Mouse (Mus musculus) sigmoid colon, adult 10 weeks (tissue): ENCODE measurements around the gene Olfr9. TPM values are rescaled to one million over a fixed set of nuclear protein-coding genes. Genes with fewer than 3 reads are reported as not detected.

Source experiments
- polyA plus RNA-seq: library from polyadenylated mRNA; stranded (reverse); fragments of 350-450 nt; fragmentation: Illumina TruSeq; extraction: RNeasy Lipid Tissue Mini Kit (QIAGEN cat#74804); gene quantifications from one replicate; pipeline ENCODE4 v1.2.3, GENCODE M21; 2014; ENCODE audit warnings: low read depth, low replicate concordance

Olfr9 gene
- not detected for polyA plus RNA-seq

DNA sequence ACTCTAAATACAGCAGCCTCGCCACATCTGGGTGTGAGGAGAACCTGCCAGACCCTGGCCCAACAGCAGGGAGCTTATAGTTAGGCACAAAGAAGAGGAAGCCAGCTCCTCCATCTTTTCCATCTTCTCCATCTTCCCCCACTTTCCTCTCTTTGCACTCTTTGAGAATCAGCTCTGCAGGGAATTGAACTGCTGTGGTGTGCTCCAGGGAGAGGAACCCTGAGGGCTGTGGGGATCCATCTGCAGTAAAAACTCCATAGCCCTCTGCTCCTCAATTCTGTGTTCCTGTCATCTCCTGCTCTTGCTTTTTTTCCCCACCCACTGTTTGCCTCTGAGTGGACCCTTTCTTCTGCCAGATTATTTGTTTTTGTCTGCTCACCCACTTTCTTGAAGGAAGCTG, at the start of gene Olfr9:
Gene Olfr9, plus strand, starts transcription at position 301 of the 400 bp plus-strand sequence.

DNA sequence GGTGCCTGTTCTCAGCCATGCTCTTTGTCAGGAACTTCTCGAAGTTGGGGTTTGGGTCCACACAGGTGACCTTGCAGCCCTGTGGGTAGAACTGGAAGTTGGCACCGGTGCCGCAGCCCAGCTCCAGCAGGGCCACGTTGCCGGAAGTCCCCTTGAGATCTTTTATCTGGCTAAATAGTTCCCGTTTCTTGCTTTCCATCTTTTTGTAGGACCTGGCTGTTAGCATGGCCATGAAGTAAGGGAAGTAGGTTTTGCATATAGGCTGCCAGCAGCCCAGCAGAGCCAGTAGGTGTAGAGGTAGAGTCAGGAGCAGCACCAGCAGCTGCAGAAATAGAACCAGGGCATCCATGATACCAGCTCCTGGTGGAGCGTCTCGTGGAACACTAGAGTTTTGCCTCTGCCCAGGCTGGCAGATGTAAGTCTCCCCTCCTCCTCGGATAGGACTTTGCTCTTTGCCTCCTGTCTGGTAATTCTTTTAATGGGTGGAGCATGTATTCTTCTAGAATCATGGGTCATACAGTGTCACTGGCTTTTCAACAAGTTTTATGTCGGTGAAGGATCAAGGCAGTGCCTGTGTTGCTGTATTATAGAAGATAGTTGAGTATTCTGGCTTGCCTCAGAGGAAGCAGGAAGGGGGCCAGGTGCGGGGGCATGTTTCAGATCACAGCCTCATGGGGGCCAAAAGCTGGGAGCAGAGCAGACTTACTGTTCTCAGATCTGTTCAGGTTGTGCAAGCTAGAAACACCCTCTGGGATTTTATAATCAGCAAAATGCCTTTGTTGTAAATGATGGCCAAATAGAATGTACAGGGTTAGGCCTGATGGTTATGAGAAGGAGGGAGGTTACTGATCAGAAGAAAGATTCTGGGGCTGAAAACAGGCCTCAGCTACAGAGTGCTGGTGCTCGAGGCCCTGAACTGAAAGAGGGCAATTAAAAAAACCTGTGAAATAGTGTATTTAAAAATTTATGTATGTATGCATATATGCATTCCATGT, 28.3 kb upstream of the Olfr9 start, which contains the start of gene Mettl7b:
Gene Mettl7b, minus strand, starts transcription at position 399 of the 995 bp plus-strand sequence.

DNA sequence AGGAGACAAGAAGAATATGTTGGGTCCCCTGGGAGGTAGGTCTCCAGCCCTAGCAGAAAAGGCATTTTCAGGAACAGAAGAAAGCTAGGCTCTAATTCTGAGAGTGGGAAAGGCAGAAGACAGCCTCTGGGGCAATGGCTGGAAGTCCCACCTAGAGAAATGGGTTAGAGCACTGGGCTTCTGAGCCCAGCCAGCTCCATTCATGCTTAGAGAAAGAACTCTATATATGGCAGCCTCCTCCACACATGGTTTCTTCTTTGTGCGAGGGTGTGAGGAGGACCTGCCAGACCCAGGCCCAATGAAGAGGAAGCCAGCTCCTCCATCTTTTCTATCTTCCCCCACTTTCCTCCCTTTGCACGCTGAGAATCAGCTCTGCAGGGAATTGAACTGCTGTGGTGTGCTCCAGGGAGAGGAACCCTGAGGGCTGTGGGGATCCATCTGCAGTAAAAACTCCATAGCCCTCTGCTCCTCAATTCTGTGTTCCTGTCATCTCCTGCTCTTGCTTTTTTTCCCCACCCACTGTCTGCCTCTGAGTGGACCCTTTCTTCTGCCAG, 21.1 kb downstream of the Olfr9 start, which contains the start of gene Olfr763:
Gene Olfr763, plus strand, starts transcription at position 504 of the 554 bp plus-strand sequence.

DNA sequence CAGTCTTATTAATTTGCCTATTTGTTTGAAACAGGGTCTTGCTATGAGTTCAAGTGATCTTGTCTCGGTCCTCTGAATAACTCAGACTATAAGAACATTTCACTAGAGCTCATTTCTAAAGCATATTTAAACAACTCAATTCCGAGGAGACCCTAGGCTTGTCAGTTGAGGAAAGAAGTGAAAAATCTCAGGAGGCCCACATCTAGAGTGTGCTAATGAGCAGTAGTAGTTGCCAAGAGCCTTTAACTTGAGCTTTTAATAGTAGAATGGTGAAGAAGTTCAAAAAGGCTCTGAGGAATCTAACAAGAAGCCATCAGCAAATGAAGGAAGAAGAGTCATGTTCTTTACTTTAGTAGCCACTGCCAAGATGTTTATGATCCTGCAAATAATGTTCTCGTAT, 50.6 kb downstream of the Olfr9 start, which contains the start of gene Olfr764-ps1:
Gene Olfr764-ps1, minus strand, starts transcription at position 101 of the 400 bp plus-strand sequence.

Other genes starting within 250 kb of the Olfr9 start
- gene Dgka, start 244.6 kb upstream of the Olfr9 start, polyA plus RNA-seq, result 76.1 TPM
- 0.95 TPM for gene Pym1, start 241.5 kb upstream of the Olfr9 start, polyA plus RNA-seq
- gene Mmp19, start 198.5 kb upstream of the Olfr9 start, polyA plus RNA-seq, result 7.0 TPM
- gene Dnajc14, start 185.4 kb upstream of the Olfr9 start, polyA plus RNA-seq, result 61.1 TPM
- gene Tmem198b, start 185.1 kb upstream of the Olfr9 start, polyA plus RNA-seq, result 8.0 TPM
- 258 TPM for gene Sarnp, start 172.1 kb upstream of the Olfr9 start, polyA plus RNA-seq
- 259 TPM for gene Ormdl2, start 167.8 kb upstream of the Olfr9 start, polyA plus RNA-seq
- 2.7 TPM for gene Gdf11, start 97.7 kb upstream of the Olfr9 start, polyA plus RNA-seq
- gene Cd63, start 88.4 kb upstream of the Olfr9 start, polyA plus RNA-seq, result 777 TPM
- gene Rdh5, start 66.5 kb upstream of the Olfr9 start, polyA plus RNA-seq, result 3.9 TPM
- not detected for gene Bloc1s1, start 65.4 kb upstream of the Olfr9 start, polyA plus RNA-seq
- 4.2 TPM for gene Itga7, start 55.6 kb upstream of the Olfr9 start, polyA plus RNA-seq
- 20.4 TPM for gene Mettl7b, start 28.4 kb upstream of the Olfr9 start, polyA plus RNA-seq
- gene Olfr763, start 21.4 kb downstream of the Olfr9 start, polyA plus RNA-seq, result not detected
- gene Olfr764-ps1, start 50.5 kb downstream of the Olfr9 start, polyA plus RNA-seq, result not detected
- not detected for gene Olfr765, start 60.6 kb downstream of the Olfr9 start, polyA plus RNA-seq
- gene Olfr766-ps1, start 79.5 kb downstream of the Olfr9 start, polyA plus RNA-seq, result not detected
- not detected for gene Olfr767, start 93.5 kb downstream of the Olfr9 start, polyA plus RNA-seq
- not detected for gene Olfr768, start 109.9 kb downstream of the Olfr9 start, polyA plus RNA-seq
- gene Olfr769, start 128.4 kb downstream of the Olfr9 start, polyA plus RNA-seq, result not detected
- not detected for gene Olfr770, start 149.6 kb downstream of the Olfr9 start, polyA plus RNA-seq
- not detected for gene Olfr771, start 175.3 kb downstream of the Olfr9 start, polyA plus RNA-seq
- gene Olfr772, start 188.5 kb downstream of the Olfr9 start, polyA plus RNA-seq, result not detected
- gene Olfr773, start 198.0 kb downstream of the Olfr9 start, polyA plus RNA-seq, result not detected
- gene Olfr774, start 246.8 kb downstream of the Olfr9 start, polyA plus RNA-seq, result not detected